Mouse (Mus musculus): ENCODE data around the gene Gm44579.

Gm44579 gene

GRCm38 (mm10) chr15:98167645-98168621 is 52.8 kb downstream of the Gm44579 start:
- peak; percentile 70 to 76 for DNase-seq (ENCODE audit: low spot score in 2 of 2)

- no peak for DNase-seq (ENCODE audit: low spot score in 2 of 2)
These were observed 53.7 kb downstream of the Gm44579 start, which contains the start of gene Ccdc184 for GRCm38 (mm10) chr15:98166963-98167644. TSS of gene Ccdc184 (plus strand) at chr15:98167158.

- DNase-seq (ENCODE audit: low spot score in 2 of 2) = no peak
These were observed 55.3 kb downstream of the Gm44579 start, which contains the start of gene Asb8 for GRCm38 (mm10) chr15:98165525-98165924. TSS of gene Asb8 (minus strand) at chr15:98165625.

- no peak for DNase-seq (ENCODE audit: low spot score in 2 of 2)
These were observed 58.2 kb downstream of the Gm44579 start for GRCm38 (mm10) chr15:98162561-98162960.

GRCm38 (mm10) chr15:98161026-98161805 is 59.6 kb downstream of the Gm44579 start:
- no peak for DNase-seq (ENCODE audit: low spot score in 2 of 2)

- no peak for DNase-seq (ENCODE audit: low spot score in 2 of 2)
These were observed 63.5 kb downstream of the Gm44579 start for GRCm38 (mm10) chr15:98157253-98157652.

GRCm38 (mm10) chr15:98155944-98156343 is 64.8 kb downstream of the Gm44579 start:
- peak in 1 of 2 experiments; percentile 30 for DNase-seq (ENCODE audit: low spot score in 2 of 2)

GRCm38 (mm10) chr15:98155272-98155671 is 65.5 kb downstream of the Gm44579 start:
- no peak for DNase-seq (ENCODE audit: low spot score in 2 of 2)

GRCm38 (mm10) chr15:98154631-98155030 is 66.1 kb downstream of the Gm44579 start:
- no peak for DNase-seq (ENCODE audit: low spot score in 2 of 2)

- DNase-seq (ENCODE audit: low spot score in 2 of 2) = no peak
These were observed 66.6 kb downstream of the Gm44579 start for GRCm38 (mm10) chr15:98154146-98154545.

GRCm38 (mm10) chr15:98153625-98154024 is 67.2 kb downstream of the Gm44579 start:
- peak; percentile 27 to 29 for DNase-seq (ENCODE audit: low spot score in 2 of 2)

GRCm38 (mm10) chr15:98152916-98153315 is 67.9 kb downstream of the Gm44579 start:
- DNase-seq (ENCODE audit: low spot score in 2 of 2) = no peak

GRCm38 (mm10) chr15:98149166-98149602 is 71.6 kb downstream of the Gm44579 start:
- DNase-seq (ENCODE audit: low spot score in 2 of 2) = no peak

GRCm38 (mm10) chr15:98148356-98148755 is 72.4 kb downstream of the Gm44579 start:
- no peak for DNase-seq (ENCODE audit: low spot score in 2 of 2)

GRCm38 (mm10) chr15:98145559-98146181 is 75.1 kb downstream of the Gm44579 start:
- peak; percentile 85 to 89 for DNase-seq (ENCODE audit: low spot score in 2 of 2)

- DNase-seq (ENCODE audit: low spot score in 2 of 2) = no peak
These were observed 75.8 kb downstream of the Gm44579 start for GRCm38 (mm10) chr15:98144861-98145507.

GRCm38 (mm10) chr15:98142515-98142914 is 78.3 kb downstream of the Gm44579 start:
- no peak for DNase-seq (ENCODE audit: low spot score in 2 of 2)

- no peak for DNase-seq (ENCODE audit: low spot score in 2 of 2)
These were observed 80.0 kb downstream of the Gm44579 start for GRCm38 (mm10) chr15:98140809-98141208.

- no peak for DNase-seq (ENCODE audit: low spot score in 2 of 2)
These were observed 81.0 kb downstream of the Gm44579 start for GRCm38 (mm10) chr15:98139763-98140162.

- no peak for DNase-seq (ENCODE audit: low spot score in 2 of 2)
These were observed 83.9 kb downstream of the Gm44579 start for GRCm38 (mm10) chr15:98136871-98137270.

All from natural killer cell, adult 2 months (primary cell).